Mouse (Mus musculus) gastrocnemius, postnatal 36 days (tissue): ENCODE data around the gene Lclat1. TPM values are rescaled to one million over a fixed set of nuclear protein-coding genes. Genes with fewer than 3 reads are reported as not detected.

Source experiments
- DNase-seq, 2 experiments: peaks; one replicate each; pipeline ENCODE4 v3.0.0; 2022
- intact Hi-C: fragments of 180-260 bp; cut with DNase I; formaldehyde crosslinking; loops from one replicate; pipeline ENCODE4 v1.15.1; 2025
- total RNA-seq, 2 experiments: library from RNA; stranded (reverse); gene quantifications; 2 replicates each; pipeline ENCODE4 v1.2.3; 2021

The Lclat1 gene
- total RNA-seq, 2 experiments from 2014 or later: 15.9 to 17.0 TPM

DNA sequence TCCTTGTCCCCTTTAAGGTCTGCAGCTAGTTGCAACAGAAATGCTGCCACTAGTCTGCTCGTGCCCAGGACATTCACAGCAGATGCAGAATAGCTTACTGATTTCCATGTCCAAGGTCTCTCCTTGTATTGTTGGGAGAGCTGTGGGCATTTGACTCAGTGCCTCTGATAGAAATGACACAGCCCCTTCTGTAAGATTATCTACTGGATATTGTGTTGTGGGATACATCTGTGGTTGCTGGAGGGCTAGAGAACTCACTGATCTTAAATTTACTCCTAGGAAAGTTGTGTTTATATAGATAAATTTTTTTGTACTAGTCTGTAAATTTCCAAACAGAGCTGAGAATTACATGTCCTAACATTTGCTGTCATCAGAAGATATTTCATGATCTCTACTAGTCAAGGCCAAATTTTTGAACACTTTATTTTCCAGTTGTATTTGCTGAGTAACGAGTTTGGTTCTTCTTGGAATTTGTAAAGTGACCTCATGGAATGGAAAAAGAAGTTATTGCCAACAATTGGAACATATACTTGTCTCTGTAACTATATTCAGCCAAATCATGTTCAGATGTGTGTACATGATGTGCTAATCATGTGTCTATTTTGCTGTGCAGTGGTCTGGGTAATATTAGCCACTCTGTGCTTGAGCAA is 87.4 kb downstream of the Lclat1 start:
- intact Hi-C loops: no loop called here
- no peak for DNase-seq

DNA sequence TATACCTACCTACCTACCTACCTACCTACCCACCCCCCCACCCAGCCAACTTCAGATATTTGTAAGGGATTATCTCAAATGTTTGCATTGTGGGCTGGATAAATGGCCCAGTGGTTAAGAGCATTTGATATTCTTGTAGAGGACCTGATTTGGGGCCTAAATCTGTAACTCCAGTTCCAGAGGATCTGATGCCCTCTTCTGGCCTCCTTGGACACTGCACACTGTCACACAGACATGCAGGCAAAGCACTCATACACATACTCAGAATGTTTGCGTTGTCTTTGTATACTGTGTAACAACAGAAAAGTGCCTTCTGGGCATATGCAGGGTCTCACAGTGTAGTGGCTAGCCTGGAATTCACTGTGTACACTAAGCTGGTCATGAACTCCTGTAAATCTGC is 88.4 kb downstream of the Lclat1 start:
- no peak for DNase-seq
- intact Hi-C loops: no loop called here

DNA sequence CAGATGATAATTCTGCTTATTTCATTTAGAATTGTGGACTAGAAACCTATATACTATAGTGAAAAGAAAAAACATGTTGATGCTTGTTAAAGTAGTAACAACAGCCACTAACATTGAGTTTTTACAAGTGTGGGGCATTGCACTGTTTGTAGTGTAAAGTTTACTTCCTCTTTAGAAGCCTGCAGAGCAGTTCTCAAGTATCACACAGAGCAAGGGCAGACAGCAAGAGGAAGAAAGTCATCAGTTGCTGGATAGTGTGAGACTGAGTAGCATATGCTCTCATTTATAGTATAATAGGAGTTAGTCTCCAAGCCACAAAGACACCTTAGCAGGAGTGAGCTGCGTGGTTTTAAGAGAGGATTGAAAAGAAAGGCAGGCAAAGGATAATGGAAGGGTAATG is 89.9 kb downstream of the Lclat1 start:
- intact Hi-C loops: no loop called here
- no peak for DNase-seq

DNA sequence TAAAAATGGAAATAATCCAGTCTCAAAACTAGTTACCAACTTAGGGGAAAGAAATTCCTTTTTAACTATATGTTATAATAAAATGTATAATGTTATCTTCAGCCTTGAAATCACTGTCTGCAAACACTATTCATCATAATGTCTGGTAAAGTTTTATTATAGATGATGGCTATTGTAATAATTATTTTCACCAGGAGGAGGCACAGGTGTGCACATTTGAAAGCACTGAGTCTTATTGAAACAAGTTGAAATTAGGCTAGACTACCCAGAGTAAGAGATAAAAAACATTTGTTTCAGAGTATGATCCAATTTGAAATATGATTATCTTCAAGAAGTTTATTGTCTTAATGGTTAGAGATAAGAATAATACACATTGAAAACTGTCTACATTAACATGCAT is 91.6 kb downstream of the Lclat1 start:
- intact Hi-C loops: no loop called here
- no peak for DNase-seq

DNA sequence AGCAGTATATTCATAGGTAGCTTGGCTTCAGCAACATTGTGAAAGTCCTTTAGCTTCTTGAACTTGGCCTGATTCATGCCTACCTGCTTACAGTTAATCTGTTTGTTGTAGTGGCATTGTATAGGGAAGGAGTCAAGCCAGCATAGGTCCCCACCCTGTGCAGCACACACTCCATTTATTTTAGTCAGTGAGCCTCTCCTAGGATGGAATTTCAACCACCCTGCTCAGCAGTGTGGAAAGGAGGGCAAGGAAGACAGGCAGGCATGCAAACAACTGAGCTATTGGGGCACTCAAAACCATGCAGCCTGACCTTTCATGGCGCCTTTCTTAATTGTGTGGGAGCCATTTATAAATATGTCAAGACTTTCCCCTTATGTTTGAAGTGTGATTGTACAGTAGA is 92.6 kb downstream of the Lclat1 start:
- intact Hi-C loops: no loop called here
- no peak for DNase-seq

DNA sequence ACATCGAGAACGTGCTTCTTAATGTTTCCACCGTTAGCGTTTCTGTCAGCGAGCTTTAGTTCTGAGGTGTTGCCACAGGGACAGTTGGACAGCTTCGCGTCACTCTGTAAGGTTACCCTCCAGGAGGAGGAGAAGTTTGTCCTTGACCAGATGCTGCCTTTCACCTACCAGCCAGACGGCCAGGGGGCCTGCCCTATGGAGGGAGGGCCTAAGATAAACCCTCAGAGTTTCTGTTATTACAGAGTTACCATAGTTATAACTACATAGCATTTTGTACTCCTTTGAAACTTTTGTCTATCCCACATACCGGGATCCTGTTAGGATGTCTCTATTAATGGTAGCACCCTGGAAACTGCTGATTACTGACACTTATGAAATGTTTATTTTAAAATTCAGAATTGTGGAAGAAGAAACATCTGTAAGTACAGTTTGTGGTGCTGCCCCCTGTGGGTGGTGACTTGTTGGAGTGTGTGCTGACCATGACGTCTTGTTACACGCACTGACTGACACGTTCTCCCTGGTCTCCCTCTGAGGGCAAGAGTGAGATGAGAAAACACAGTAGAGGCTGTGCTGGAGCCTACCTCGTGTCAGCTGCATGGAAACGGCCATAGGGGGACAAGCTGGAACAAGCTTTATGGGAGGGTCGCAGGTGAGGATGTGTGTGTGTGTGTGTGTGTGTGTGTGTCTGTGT is 96.0 kb downstream of the Lclat1 start:
- no peak for DNase-seq
- intact Hi-C loops: no loop called here

DNA sequence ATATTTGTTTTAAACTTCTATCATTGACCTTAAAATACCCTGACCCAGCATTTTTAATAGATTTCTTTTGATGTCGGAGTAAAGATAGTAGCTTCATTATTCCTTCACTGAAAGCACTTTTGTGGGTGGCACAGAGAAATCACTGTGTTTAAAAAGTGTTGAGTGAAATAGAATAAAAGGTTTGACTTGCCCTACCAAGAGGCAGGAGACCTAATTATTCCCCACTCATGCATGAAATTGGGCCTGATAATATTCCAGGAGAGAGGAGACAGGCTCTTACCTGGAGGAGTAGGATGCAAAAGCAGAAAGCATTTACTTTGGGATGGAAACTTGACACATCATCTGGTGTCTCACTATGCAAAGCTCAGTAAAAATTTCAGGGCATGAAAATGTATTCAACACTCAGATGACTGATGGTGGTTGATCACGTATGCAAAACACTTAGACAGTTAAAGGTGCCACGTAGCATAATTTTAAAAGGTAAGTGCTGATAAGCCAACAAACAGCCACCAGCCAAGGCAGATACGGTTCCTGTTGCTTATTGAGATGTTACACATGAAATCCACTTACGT is 103.3 kb downstream of the Lclat1 start:
- DNase-seq: no peak
- intact Hi-C loops: no loop called here

DNA sequence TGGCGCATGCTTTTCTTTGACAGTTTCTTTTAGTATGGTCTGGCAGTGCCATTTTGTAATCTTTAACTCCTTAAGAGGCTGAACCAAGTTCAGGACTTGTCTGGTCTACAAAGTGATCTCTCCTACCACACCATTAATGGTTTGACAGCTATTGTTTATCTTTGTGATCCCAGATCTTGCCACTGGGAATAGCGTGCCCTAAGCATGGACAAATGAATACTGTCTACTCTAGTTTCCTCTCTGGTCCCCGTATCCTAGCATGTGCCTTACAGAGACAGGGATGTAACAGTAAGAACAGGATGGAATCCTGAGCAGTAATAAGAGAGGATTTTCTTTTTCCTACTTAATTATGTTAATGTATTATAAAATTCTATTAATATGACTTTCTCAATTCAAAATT is 105.0 kb downstream of the Lclat1 start:
- intact Hi-C loops: no loop called here
- DNase-seq: no peak

DNA sequence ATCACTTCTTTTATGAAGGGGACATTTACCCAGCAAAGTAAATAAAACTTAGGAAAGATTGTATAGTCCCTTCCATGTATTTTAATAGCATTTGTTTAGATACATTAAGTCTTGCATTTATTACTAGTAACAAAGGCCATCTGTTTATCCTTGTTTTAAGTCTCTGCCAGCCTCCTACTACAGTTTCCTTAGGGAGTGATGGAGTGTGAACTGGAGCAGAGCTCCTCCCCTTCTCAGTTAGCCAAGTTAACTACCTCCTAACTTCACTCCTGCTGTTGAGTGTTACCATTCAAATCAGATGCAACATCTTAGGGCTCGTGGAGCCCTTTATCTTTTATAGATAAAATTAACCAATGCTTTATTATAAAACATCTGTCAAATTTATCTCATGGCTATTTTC is 105.4 kb downstream of the Lclat1 start:
- intact Hi-C loops: no loop called here
- no peak for DNase-seq

DNA sequence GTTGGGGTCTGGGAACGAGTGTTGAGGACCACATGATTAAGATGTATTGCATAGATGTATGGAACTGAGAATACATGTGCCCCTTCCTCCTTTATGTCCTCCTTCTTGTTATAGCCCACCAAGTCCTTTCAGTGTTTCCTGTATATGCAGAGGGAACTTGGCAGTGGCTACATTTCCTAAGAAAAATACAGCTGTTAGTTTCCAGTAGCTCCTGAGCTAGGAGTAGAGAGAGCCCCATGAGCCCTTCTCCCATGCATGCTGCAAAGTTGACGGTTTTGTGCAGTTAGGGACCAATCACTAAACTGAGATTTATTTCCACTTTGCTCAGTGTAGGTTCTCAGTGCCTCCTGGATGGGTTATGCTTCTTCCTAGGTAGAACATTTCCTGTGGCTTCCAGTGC is 105.9 kb downstream of the Lclat1 start:
- intact Hi-C loops: no loop called here
- DNase-seq: no peak

DNA sequence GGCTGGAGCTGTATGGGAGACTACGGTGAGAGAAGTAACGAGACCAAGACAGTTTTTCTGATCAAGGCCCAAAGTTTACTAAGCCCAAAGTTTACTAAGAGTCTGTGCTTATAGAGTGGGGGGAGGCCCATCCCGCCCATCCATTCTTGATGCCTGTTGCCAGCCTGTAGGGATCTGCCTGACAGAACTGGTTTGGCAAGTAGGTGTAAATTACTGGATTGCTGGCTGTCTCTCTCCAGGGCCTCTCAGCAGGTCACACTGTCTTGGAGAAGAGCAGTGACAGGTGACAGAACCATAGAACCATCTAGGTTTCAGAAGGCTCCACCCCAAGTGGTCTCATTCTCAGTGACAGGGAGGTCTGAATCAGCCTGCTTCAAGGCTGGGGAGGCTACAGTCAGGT is 109.5 kb downstream of the Lclat1 start:
- intact Hi-C loops: no loop called here
- DNase-seq: no peak

DNA sequence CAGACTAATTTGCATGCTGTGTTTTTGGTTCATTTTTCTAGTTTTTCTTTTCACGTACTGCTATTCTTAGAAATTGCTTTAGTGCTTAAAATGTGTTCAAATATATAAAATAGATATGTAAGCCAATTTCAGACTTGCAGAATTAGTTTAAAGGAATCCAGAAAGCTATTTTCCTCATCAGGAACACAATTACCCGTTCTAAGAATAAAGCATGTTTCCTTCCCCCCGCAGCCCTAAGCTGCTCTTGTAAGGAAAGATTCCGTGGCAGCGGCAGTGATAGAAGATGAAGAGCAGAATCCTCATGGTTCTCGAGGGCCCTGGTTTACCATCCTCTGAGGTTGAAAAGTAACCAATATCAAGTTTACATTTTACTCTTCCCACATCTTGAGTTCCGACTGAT is 113.0 kb downstream of the Lclat1 start:
- DNase-seq: no peak
- intact Hi-C loops: no loop called here

DNA sequence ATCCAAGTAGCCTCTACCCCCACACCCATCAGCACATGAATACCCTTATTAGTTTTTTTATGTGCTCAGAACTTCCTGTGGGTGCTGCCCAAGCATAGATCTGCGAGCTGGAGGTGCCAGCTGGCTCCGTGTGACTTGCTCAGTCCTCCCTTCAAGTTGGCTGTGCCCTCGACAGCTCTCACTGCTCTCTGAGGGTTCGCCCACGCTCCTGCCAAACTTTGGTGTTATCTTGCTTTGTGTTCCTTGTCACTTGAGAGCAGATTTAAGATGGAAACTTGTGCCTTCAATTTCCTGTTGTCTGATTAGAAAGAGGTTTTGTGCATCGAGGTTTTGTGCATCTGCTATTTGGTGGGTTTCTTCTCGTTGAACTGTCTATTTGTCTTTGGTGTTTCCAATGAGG is 114.3 kb downstream of the Lclat1 start:
- DNase-seq: no peak
- intact Hi-C loops: no loop called here

DNA sequence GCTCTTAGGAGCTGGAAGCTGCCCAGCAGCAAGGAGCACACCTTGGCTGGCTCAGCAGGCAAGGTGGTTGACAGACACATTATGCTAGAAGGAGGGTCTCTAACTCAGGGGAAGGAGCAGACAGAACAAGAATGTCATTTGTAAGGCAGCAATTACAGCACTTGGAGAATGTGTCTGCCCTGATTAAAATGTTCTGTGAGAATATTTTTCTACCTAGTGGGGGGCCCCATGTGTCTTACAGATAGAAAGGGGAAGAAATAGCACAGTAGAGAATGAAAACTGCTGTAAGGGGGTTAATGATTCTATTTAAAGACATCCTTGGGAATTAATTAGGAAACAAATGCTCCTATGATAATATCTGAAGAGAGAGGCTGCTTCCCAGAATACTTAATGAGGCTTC is 117.7 kb downstream of the Lclat1 start:
- intact Hi-C loops: no loop called here
- DNase-seq: no peak

DNA sequence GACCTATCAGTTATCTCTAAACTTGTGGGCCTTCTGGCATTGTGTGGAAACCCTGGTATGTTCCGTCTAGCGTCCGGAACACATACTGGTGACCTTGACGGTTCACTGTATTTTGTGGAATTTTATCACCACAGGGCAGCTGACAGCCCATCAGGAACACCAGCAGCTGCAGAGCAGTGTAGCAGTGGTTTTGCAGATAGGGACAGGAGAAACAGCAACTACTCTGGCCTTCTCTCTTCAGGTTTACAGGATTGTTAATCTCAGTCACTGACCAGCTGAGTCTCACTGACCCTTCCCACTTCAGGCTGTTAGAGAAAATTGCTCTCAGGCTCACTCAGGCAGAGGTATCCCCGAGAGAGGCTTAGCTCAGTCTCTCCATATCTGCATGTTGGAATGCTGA is 118.2 kb downstream of the Lclat1 start:
- intact Hi-C loops: no loop called here
- no peak for DNase-seq

DNA sequence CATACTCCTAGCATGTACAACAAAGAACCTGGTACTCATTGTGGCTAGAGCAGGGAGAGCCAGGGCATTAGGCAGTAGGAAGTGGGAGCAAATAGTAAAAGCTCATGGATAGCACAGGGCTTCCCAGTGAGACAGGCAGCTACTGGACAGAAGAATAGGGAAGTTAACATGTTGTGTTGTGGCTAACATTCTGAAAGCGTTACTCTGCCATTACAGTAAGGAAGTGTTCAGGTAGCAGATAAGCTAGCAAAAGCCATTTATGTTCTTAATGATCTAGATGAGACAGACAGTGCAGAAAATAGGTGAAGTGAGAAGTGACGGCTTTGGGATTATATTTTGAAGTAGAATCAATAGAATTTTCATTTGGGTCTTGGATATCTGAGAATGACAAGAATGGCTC is 118.8 kb downstream of the Lclat1 start:
- DNase-seq: no peak
- intact Hi-C loops: no loop called here

DNA sequence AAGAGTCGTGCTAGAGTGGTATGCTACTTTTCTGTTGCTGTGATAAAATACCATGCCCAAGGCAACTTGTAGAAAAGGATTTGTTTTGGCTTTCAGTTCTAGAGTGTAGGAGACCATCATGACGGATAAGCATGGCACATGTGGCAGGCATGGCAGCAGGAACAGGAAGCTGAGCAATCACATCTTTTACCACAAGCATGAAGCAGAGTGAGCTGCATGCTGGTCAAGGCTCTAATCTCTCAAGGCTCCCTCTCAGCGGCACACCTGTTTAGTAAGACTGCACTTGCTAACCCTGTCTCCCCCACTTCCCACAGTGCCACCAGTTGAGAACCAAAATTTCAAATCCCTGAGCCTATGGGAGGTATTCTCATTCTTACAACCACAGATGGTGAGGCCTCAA is 119.6 kb downstream of the Lclat1 start:
- intact Hi-C loops: no loop called here
- no peak for DNase-seq

DNA sequence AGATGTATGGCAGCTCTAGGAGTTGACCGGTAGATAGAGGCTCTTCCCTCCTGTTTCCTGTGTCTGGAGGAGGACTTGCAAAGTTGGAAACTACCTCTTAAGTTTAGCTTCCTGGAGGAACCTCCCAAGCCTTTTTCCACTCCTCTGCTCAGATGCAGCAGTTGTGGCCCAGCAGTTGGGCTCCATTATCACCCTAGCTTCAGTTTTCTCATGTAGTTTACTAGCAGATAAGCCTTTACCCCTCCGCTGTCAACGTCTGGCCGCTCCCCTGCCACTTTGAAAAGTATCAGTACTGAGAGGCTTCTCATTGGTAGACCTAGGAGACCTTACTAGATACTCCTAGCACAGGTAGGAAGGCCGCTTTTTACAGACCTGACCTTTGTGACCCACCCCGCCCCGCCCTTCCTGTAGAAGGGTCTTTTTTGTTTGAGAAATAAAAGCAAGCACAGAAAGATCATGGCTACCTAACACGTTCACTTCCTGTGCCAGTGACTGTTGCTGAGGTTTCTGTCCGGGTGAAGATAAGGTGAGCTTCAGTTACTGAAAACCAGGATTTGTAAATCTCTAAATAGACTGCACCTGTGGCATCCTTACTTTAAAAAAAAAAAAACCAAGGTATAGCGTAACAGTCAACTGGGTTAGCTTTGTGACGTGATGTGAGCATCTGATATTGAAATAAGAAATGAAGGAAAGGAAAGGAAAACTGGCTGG is 121.8 kb downstream of the Lclat1 start:
- DNase-seq: no peak
- intact Hi-C loops: no loop called here

DNA sequence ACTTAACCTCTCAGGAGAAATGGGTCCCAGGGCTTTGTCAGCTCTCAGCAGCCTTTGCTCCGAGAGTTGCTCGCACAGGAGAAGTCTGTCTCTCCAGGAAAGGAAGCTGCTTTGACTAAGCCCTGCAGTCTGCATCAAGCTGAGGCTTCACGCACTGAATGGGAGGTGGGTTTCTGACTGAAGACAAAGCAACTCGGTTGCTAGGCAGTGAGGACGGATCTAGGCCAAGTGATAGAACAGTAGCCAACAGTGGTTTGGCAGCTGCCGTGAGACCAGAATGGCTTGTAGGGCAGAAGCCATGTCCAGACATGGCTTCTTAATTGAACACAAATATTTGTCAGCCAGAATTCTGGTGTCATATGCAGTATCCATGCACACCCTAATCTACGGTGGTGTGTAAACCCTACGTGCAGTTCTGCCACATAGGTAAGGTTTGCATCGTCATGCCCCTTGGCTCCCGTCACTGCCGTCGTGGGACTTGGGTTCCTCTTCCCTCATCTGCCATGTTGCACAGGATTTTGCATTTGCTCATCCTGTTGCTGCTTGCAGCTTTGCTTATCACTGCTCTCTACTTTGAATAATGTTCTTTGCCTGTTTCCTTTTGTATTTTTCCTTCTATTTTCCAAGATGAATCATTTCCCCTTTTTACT is 122.7 kb downstream of the Lclat1 start:
- no peak for DNase-seq
- intact Hi-C loops: no loop called here

DNA sequence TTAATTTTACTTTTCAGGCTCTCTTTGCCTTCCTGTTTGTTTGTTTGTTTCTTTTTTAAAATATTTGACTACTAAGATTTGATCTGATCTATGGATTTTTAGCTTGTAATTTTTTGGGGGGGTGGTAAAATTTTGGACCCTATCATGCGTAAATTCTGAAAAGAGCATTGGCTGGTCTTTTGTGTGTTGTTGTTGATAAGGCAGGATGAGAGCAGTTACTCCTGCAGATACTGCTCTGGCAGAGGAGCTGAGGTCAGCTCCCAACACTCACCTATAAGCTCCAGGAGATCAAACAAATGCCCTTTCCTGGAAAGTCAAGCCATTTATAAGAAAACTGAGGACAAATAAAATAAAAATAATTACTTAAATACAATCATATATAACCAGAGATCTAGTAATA is 123.6 kb downstream of the Lclat1 start:
- no peak for DNase-seq
- intact Hi-C loops: no loop called here

DNA sequence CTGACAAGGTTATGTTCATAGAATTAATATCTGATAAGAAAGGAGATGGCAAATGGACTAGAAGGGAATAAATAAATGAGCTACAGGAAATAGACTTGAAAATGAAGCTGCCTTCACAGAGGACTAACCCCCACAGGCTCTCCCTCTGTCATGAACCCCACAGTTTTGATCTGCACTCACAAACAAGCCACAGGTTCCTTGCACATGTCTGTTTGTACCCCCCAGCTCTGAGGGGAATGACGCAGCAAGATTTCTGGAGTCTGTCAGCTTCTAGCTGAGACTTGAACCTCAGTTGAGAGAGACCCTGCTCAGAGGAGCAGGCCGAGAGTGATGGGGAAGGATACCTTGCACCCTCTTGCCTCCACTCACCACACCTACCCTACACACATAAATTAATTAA is 124.8 kb downstream of the Lclat1 start:
- DNase-seq: no peak
- intact Hi-C loops: no loop called here
